Mouse (Mus musculus) C2C12 (cell line): ENCODE measurements around the gene Prcd. TPM values are rescaled to one million over a fixed set of nuclear protein-coding genes. Genes with fewer than 3 reads are reported as not detected.
A peak's percentile ranks its signal among the peaks of the same experiment; 100 is the strongest.
"Not testable (repeated sequence)": the region's sequence is repeated elsewhere in the genome, so short reads cannot be mapped to it uniquely, and the experiment has no call there.

Source experiments
- H3K27me3 ChIP-seq: one replicate; pipeline ENCODE4 v1.6.1; 2011; ENCODE audit not compliant: control insufficient read depth, insufficient read depth, insufficient read length
- H3K36me3 ChIP-seq: one replicate; pipeline ENCODE4 v1.6.1; 2011; ENCODE audit not compliant: control insufficient read depth, insufficient read depth
- H3K4me3 ChIP-seq: one replicate; pipeline ENCODE4 v1.5.1; 2011; ENCODE audit warnings: mild to moderate bottlenecking, control low read depth; ENCODE audit not compliant: poor library complexity, insufficient read depth, severe bottlenecking
- H3K79me2 ChIP-seq: one replicate; pipeline ENCODE4 v1.6.1; 2011; ENCODE audit not compliant: control insufficient read depth, insufficient read depth
- H3K79me3 ChIP-seq: one replicate; pipeline ENCODE4 v1.6.1; 2011; ENCODE audit warnings: low read depth, control low read depth
- H3ac ChIP-seq: one replicate; pipeline ENCODE3; 2011; ENCODE audit warnings: low read depth; ENCODE audit not compliant: control insufficient read depth, insufficient read length
- CEBPB ChIP-seq: IDR thresholded peaks from one replicate; pipeline ENCODE4 v1.6.1; 2011; ENCODE audit warnings: low read depth, mild to moderate bottlenecking, control low read depth, moderate library complexity
- CTCF ChIP-seq: IDR thresholded peaks from one replicate; pipeline ENCODE4 v1.5.1; 2011; ENCODE audit not compliant: control insufficient read depth, insufficient read depth, insufficient read length
- FOSL1 ChIP-seq: IDR thresholded peaks from one replicate; pipeline ENCODE4 v1.8.0; 2011; ENCODE audit warnings: mild to moderate bottlenecking, low read length; ENCODE audit not compliant: poor library complexity, insufficient read depth, severe bottlenecking
- MAX ChIP-seq: IDR thresholded peaks from one replicate; pipeline ENCODE4 v1.6.1; 2011; ENCODE audit warnings: mild to moderate bottlenecking, control low read depth
- MYOD1 ChIP-seq: IDR thresholded peaks from one replicate; pipeline ENCODE4 v1.6.1; 2011; ENCODE audit warnings: low read depth; ENCODE audit not compliant: control insufficient read depth, insufficient read length
- MYOG ChIP-seq: IDR thresholded peaks from one replicate; pipeline ENCODE4 v1.6.1; 2011; ENCODE audit not compliant: control insufficient read depth, insufficient read length; ENCODE audit errors: extremely low read depth
- USF1 ChIP-seq: IDR thresholded peaks from one replicate; pipeline ENCODE4 v1.6.1; 2011; ENCODE audit warnings: low read depth, mild to moderate bottlenecking, control low read depth, moderate library complexity
- long read RNA-seq, 2 experiments: library from polyadenylated mRNA; unstranded; transcript quantifications; one replicate each; pipeline ENCODE4 v2.0.0; 2019 to 2020
- polyA plus RNA-seq: library from polyadenylated mRNA; unstranded; fragments of >200 nt; fragmentation: generic; extraction: Trizol; gene quantifications from one replicate; pipeline ENCODE4 v1.2.1, GENCODE M21; 2012; ENCODE audit warnings: missing spikeins

Prcd gene
- 1.2 TPM for polyA plus RNA-seq
- long read RNA-seq, experiment 1, partial matches to known transcripts, result 0 of 1 reads
- long read RNA-seq, experiment 1, other reads (novel, unspliced or antisense), result 1 of 1 reads
- long read RNA-seq, experiment 2, result 0 reads

- peak within 1 kb of the TSS; percentile 65 for H3ac ChIP-seq
Observed at GRCm38 (mm10) chr11:116653234-116653633, at the start of gene Prcd. Gene Prcd, plus strand, starts transcription at chr11:116653534.

GRCm38 (mm10) chr11:116604097-116604496, 49.2 kb upstream of the Prcd start:
- H3K4me3 ChIP-seq, result no peak overlapping the region
- no peaks in the 10 kb centered on the region for H3K79me3 ChIP-seq
- no peak overlapping the region for H3ac ChIP-seq
- TF ChIP-seq MYOG (no peak), CEBPB (no peak), CTCF (no peak), FOSL1 (no peak), MYOD1 (no peak), MAX (no peak), USF1 (no peak)
- H3K79me2 ChIP-seq, result no peaks in the 10 kb centered on the region
- H3K36me3 ChIP-seq, result peaks cover 14% of the 10 kb centered on the region
- no peaks in the 10 kb centered on the region for H3K27me3 ChIP-seq

More at GRCm38 (mm10) chr11:116653234-116653633, at the start of gene Prcd:
- H3K27me3 ChIP-seq, result peaks cover 3% of the 10 kb centered on the region
- H3K79me3 ChIP-seq, result no peaks in the 10 kb centered on the region
- H3K4me3 ChIP-seq, result no peak within 1 kb of the TSS
- H3K79me2 ChIP-seq, result no peaks in the 10 kb centered on the region
- H3K36me3 ChIP-seq, result no peaks in the 10 kb centered on the region
- TF ChIP-seq USF1, result no peak
- TF ChIP-seq MYOG, result no peak
- no peak for TF ChIP-seq MAX
- no peak for TF ChIP-seq FOSL1

- Histone ChIP-seq H3K79me3 (no peaks in the 10 kb centered on the region), H3K36me3 (peaks cover 14% of the 10 kb centered on the region), H3K4me3 (no peak overlapping the region), H3ac (no peak overlapping the region), H3K79me2 (no peaks in the 10 kb centered on the region), H3K27me3 (no peaks in the 10 kb centered on the region)
- TF ChIP-seq MYOD1 (no peak), FOSL1 (no peak)
Observed at GRCm38 (mm10) chr11:116607717-116608116, 45.6 kb upstream of the Prcd start.

GRCm38 (mm10) chr11:116609965-116610630, 43.2 kb upstream of the Prcd start:
- Histone ChIP-seq H3K79me3 (no peaks in the 10 kb centered on the region), H3K27me3 (no peaks in the 10 kb centered on the region), H3ac (no peak overlapping the region), H3K36me3 (peaks cover 8% of the 10 kb centered on the region), H3K79me2 (peaks cover 9% of the 10 kb centered on the region), H3K4me3 (no peak overlapping the region)
- no peak for TF ChIP-seq USF1
- TF ChIP-seq MAX, result no peak
- no peak for TF ChIP-seq CEBPB
- no peak for TF ChIP-seq CTCF
- TF ChIP-seq MYOG, result no peak
- TF ChIP-seq FOSL1, result no peak
- no peak for TF ChIP-seq MYOD1

GRCm38 (mm10) chr11:116611168-116611567, 42.2 kb upstream of the Prcd start:
- H3ac ChIP-seq, H3K79me3 ChIP-seq, H3K27me3 ChIP-seq, H3K36me3 ChIP-seq, H3K4me3 ChIP-seq: not testable (repeated sequence)
- H3K79me2 ChIP-seq, result peaks cover 12% of the 10 kb centered on the region

GRCm38 (mm10) chr11:116611883-116612282, 41.5 kb upstream of the Prcd start:
- Histone ChIP-seq H3K4me3 (no peak overlapping the region), H3K79me3 (no peaks in the 10 kb centered on the region), H3K36me3 (peaks cover 5% of the 10 kb centered on the region), H3K27me3 (no peaks in the 10 kb centered on the region), H3ac (no peak overlapping the region), H3K79me2 (peaks cover 12% of the 10 kb centered on the region)
- TF ChIP-seq MYOD1, result no peak
- no peak for TF ChIP-seq CEBPB

GRCm38 (mm10) chr11:116612554-116612953, 40.8 kb upstream of the Prcd start:
- peaks cover 5% of the 10 kb centered on the region for H3K36me3 ChIP-seq
- H3ac ChIP-seq, result no peak overlapping the region
- no peaks in the 10 kb centered on the region for H3K27me3 ChIP-seq
- H3K79me3 ChIP-seq, result no peaks in the 10 kb centered on the region
- H3K4me3 ChIP-seq, result no peak overlapping the region
- H3K79me2 ChIP-seq, result peaks cover 12% of the 10 kb centered on the region
- no peak for TF ChIP-seq CTCF
- no peak for TF ChIP-seq FOSL1
- no peak for TF ChIP-seq MYOD1
- TF ChIP-seq MAX, result no peak
- no peak for TF ChIP-seq MYOG
- TF ChIP-seq USF1, result no peak
- TF ChIP-seq CEBPB, result no peak
